Mouse (Mus musculus): ENCODE measurements at regions not wholly inside any gene's neighbourhood (a gene's known extent, or its start where the extent isn't known, plus 50 kb on each side); places are given as distances from the start of the nearest gene placed in this dataset.

DNA sequence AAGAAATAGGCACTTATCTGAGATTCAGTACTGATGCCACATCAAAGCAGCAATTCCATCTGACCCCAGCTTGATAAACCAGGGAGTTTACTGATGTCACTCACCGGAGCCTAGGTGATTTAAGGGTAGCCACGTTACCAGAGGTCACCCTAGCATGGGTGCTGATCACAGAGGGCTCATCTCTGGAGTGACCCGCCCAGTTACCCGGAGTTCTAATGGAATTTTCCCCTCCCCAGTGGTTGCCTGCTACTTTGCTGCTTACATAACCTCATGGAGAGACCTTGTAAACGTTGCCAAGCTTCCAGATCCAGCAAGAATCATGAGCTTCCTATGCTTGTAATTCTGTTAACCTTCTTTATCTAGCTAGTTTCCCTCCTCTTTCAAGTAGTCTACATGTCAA, 125.8 kb upstream of the Slc16a7 start:
- no peak for TF ChIP-seq MYB (IDR thresholded peaks at IDR 0.05; ENCODE audit: low read depth, low read length)
- no peak for TF ChIP-seq CTCF (IDR thresholded peaks at IDR 0.05 in 2 of 3, conservative IDR thresholded peaks at IDR 0.05 in 1 of 3; ENCODE audit: control insufficient read depth in 1 of 3, insufficient read depth in 1 of 3, low read depth in 2 of 3, low read length in 3 of 3, poor library complexity in 1 of 3, severe bottlenecking in 1 of 3)
- TF ChIP-seq TCF12 (IDR thresholded peaks at IDR 0.05; ENCODE audit: low read depth, low read length), result no peak
- no peak for TF ChIP-seq NRF1 (IDR thresholded peaks at IDR 0.05; ENCODE audit: insufficient read depth, low read depth, low read length, poor library complexity, severe bottlenecking)
- no peak for TF ChIP-seq HCFC1 (IDR thresholded peaks at IDR 0.05; ENCODE audit: low read depth, low read length)
- no peak for TF ChIP-seq USF1 (IDR thresholded peaks at IDR 0.05; ENCODE audit: low read depth, low read length)
- no peak for TF ChIP-seq ELF1 (IDR thresholded peaks at IDR 0.05; ENCODE audit: low read depth, low read length)
- no peak for TF ChIP-seq POLR2A (IDR thresholded peaks at IDR 0.05; ENCODE audit: control insufficient read depth in 1 of 2, insufficient read depth in 1 of 2, low read depth in 1 of 2, low read length in 2 of 2, poor library complexity in 1 of 2)
- TF ChIP-seq GATA1 (IDR thresholded peaks at IDR 0.05; ENCODE audit: low read depth, low read length), result no peak
- TF ChIP-seq GABPA (IDR thresholded peaks at IDR 0.05; ENCODE audit: low read depth, low read length), result no peak
- no peak for TF ChIP-seq RCOR1 (IDR thresholded peaks at IDR 0.05; ENCODE audit: low read depth, low read length)
